Mouse (Mus musculus): ENCODE data around the gene Tspyl1.
A peak's percentile ranks its signal among the peaks of the same experiment; 100 is the strongest.
"Not testable (repeated sequence)": the region's sequence is repeated elsewhere in the genome, so short reads cannot be mapped to it uniquely, and the experiment has no call there.

Tspyl1 gene

GRCm38 (mm10) chr10:34281962-34282388, at the start of gene Tspyl1:
Gene Tspyl1, plus strand, starts transcription at chr10:34282190.
- peak; percentile 98 for ATAC-seq (ENCODE audit: insufficient number of reproducible peaks, low FRiP score, low TSS enrichment)

GRCm38 (mm10) chr10:34233418-34233817, 48.6 kb upstream of the Tspyl1 start:
- ATAC-seq (ENCODE audit: insufficient number of reproducible peaks, low FRiP score, low TSS enrichment): no peak

- ATAC-seq (ENCODE audit: insufficient number of reproducible peaks, low FRiP score, low TSS enrichment): 0 out of 2 replicates have a peak, but pooled peaks have one; percentile 40
Measured at GRCm38 (mm10) chr10:34233931-34234745, 47.9 kb upstream of the Tspyl1 start.

GRCm38 (mm10) chr10:34235384-34235783, 46.6 kb upstream of the Tspyl1 start:
- ATAC-seq (ENCODE audit: insufficient number of reproducible peaks, low FRiP score, low TSS enrichment): no peak

GRCm38 (mm10) chr10:34236569-34236968, 45.4 kb upstream of the Tspyl1 start:
- ATAC-seq (ENCODE audit: insufficient number of reproducible peaks, low FRiP score, low TSS enrichment): no peak

- ATAC-seq (ENCODE audit: insufficient number of reproducible peaks, low FRiP score, low TSS enrichment): no peak
Measured at GRCm38 (mm10) chr10:34238536-34238935, 43.5 kb upstream of the Tspyl1 start.

GRCm38 (mm10) chr10:34244745-34245144, 37.2 kb upstream of the Tspyl1 start:
- ATAC-seq (ENCODE audit: insufficient number of reproducible peaks, low FRiP score, low TSS enrichment): no peak

GRCm38 (mm10) chr10:34246106-34246505, 35.9 kb upstream of the Tspyl1 start:
- ATAC-seq (ENCODE audit: insufficient number of reproducible peaks, low FRiP score, low TSS enrichment): no peak

GRCm38 (mm10) chr10:34247757-34248156, 34.2 kb upstream of the Tspyl1 start:
- no peak for ATAC-seq (ENCODE audit: insufficient number of reproducible peaks, low FRiP score, low TSS enrichment)

GRCm38 (mm10) chr10:34249594-34249993, 32.4 kb upstream of the Tspyl1 start:
- no peak for ATAC-seq (ENCODE audit: insufficient number of reproducible peaks, low FRiP score, low TSS enrichment)

GRCm38 (mm10) chr10:34252833-34253232, 29.2 kb upstream of the Tspyl1 start:
- not testable (repeated sequence) for ATAC-seq (ENCODE audit: insufficient number of reproducible peaks, low FRiP score, low TSS enrichment)

- no peak for ATAC-seq (ENCODE audit: insufficient number of reproducible peaks, low FRiP score, low TSS enrichment)
Measured at GRCm38 (mm10) chr10:34265106-34265505, 16.9 kb upstream of the Tspyl1 start.

GRCm38 (mm10) chr10:34267312-34268070, 14.5 kb upstream of the Tspyl1 start:
- ATAC-seq (ENCODE audit: insufficient number of reproducible peaks, low FRiP score, low TSS enrichment): no peak

GRCm38 (mm10) chr10:34271681-34272080, 10.3 kb upstream of the Tspyl1 start:
- ATAC-seq (ENCODE audit: insufficient number of reproducible peaks, low FRiP score, low TSS enrichment): peak; percentile 45; the same call in 1 of the 2 replicates

GRCm38 (mm10) chr10:34280591-34281175, 1.3 kb upstream of the Tspyl1 start:
- 0 out of 2 replicates have a peak, but pooled peaks have one; percentile 33 for ATAC-seq (ENCODE audit: insufficient number of reproducible peaks, low FRiP score, low TSS enrichment)

GRCm38 (mm10) chr10:34281211-34281961, 604 bp upstream of the Tspyl1 start:
- peak; percentile 9; the same call in 1 of the 2 replicates for ATAC-seq (ENCODE audit: insufficient number of reproducible peaks, low FRiP score, low TSS enrichment)

- peak; percentile 31 for ATAC-seq (ENCODE audit: insufficient number of reproducible peaks, low FRiP score, low TSS enrichment)
Measured at GRCm38 (mm10) chr10:34282420-34283238, 639 bp downstream of the Tspyl1 start.

GRCm38 (mm10) chr10:34296911-34297298, 14.9 kb downstream of the Tspyl1 start:
- no peak for ATAC-seq (ENCODE audit: insufficient number of reproducible peaks, low FRiP score, low TSS enrichment)

GRCm38 (mm10) chr10:34297299-34297979, 15.4 kb downstream of the Tspyl1 start, which contains the start of gene Tspyl4:
Gene Tspyl4, plus strand, starts transcription at chr10:34297442.
- peak; percentile 88 for ATAC-seq (ENCODE audit: insufficient number of reproducible peaks, low FRiP score, low TSS enrichment)

Measured in cerebellum, adult (tissue).